Mouse (Mus musculus) MEL (cell line): ENCODE data around the gene Sppl3. TPM values are rescaled to one million over a fixed set of nuclear protein-coding genes. Genes with fewer than 3 reads are reported as not detected.

Experiments
- DNase-seq: peaks from one replicate; pipeline ENCODE4 v3.0.0; 2011; ENCODE audit warnings: low read depth, low spot score
- H3K27ac ChIP-seq: 2 replicates; pipeline ENCODE4 v1.5.1; 2012; ENCODE audit warnings: low read depth, mild to moderate bottlenecking, control low read depth, low read length, moderate library complexity; ENCODE audit not compliant: control insufficient read depth
- H3K27me3 ChIP-seq, 2 experiments: fragments of 150-350 bp in 1 of 2; sonication (generic) in 1 of 2; 2 replicates each; pipeline ENCODE4 v1.6.1; 2012; ENCODE audit warnings: low read length in 2 of 2, mild to moderate bottlenecking in 2 of 2, improper control_type of control experiment in 1 of 2, moderate library complexity in 1 of 2; ENCODE audit not compliant: insufficient read depth in 2 of 2, control insufficient read depth in 1 of 2
- H3K36me3 ChIP-seq, 2 experiments: 2 replicates each; pipeline ENCODE4 v1.6.1; 2012 to 2014; ENCODE audit warnings: low read length in 2 of 2, improper control_type of control experiment in 1 of 2, inconsistent platforms in 1 of 2, mild to moderate bottlenecking in 1 of 2; ENCODE audit not compliant: insufficient read depth in 2 of 2, control insufficient read depth in 1 of 2
- H3K4me1 ChIP-seq, 2 experiments: fragments of 150-350 bp in 1 of 2; sonication (generic) in 1 of 2; 2 replicates each; pipeline ENCODE4 v1.6.1; 2012; ENCODE audit warnings: low read length in 2 of 2, improper control_type of control experiment in 1 of 2, mild to moderate bottlenecking in 1 of 2; ENCODE audit not compliant: insufficient read depth in 2 of 2, control insufficient read depth in 1 of 2
- H3K4me3 ChIP-seq, 2 experiments: fragments of 150-350 bp in 1 of 2; sonication (generic) in 1 of 2; 2 replicates each; pipeline ENCODE4 v1.5.1; 2012; ENCODE audit warnings: low read depth in 2 of 2, low read length in 2 of 2, mild to moderate bottlenecking in 2 of 2, moderate library complexity in 2 of 2, control low read depth in 1 of 2, improper control_type of control experiment in 1 of 2; ENCODE audit not compliant: control insufficient read depth in 1 of 2, insufficient read depth in 1 of 2
- H3K79me2 ChIP-seq: 2 replicates; pipeline ENCODE4 v1.6.1; 2012; ENCODE audit warnings: mild to moderate bottlenecking, low read length, moderate library complexity; ENCODE audit not compliant: control insufficient read depth, poor library complexity, insufficient read depth
- H3K9ac ChIP-seq: 2 replicates; pipeline ENCODE4 v1.6.1; 2012; ENCODE audit warnings: low read depth, mild to moderate bottlenecking, control low read depth, low read length, moderate library complexity; ENCODE audit not compliant: control insufficient read depth, poor library complexity, severe bottlenecking
- H3K9me3 ChIP-seq: fragments of 150-350 bp; sonication (generic); replicated peaks from 2 replicates; pipeline ENCODE4 v1.6.1; 2012; ENCODE audit warnings: mild to moderate bottlenecking, low read length, improper control_type of control experiment, moderate library complexity; ENCODE audit not compliant: insufficient read depth
- BHLHE40 ChIP-seq: IDR thresholded peaks from 2 replicates; pipeline ENCODE4 v1.6.1; 2012; ENCODE audit warnings: low read depth, mild to moderate bottlenecking, inconsistent platforms, low read length, improper control_type of control experiment, borderline replicate concordance
- CHD1 ChIP-seq: IDR thresholded peaks from 2 replicates; pipeline ENCODE4 v1.6.1; 2012; ENCODE audit warnings: low read depth, mild to moderate bottlenecking, inconsistent platforms, low read length, improper control_type of control experiment
- CHD2 ChIP-seq: IDR thresholded peaks from 2 replicates; pipeline ENCODE4 v1.6.1; 2011; ENCODE audit warnings: low read length, improper control_type of control experiment
- CTCF ChIP-seq, 3 experiments: IDR thresholded peaks in 2 of 3; conservative IDR thresholded peaks in 1 of 3; 2 replicates each; pipeline ENCODE4 v1.5.1; 2011 to 2012; ENCODE audit warnings: low read length in 3 of 3, low read depth in 2 of 3, mild to moderate bottlenecking in 2 of 3, improper control_type of control experiment in 1 of 3, inconsistent platforms in 1 of 3, mixed read lengths in 1 of 3, moderate library complexity in 1 of 3; ENCODE audit not compliant: control insufficient read depth in 1 of 3, insufficient read depth in 1 of 3, poor library complexity in 1 of 3, severe bottlenecking in 1 of 3
- ELF1 ChIP-seq: IDR thresholded peaks from 2 replicates; pipeline ENCODE4 v1.6.1; 2014; ENCODE audit warnings: low read depth, mild to moderate bottlenecking, inconsistent platforms, low read length, improper control_type of control experiment, moderate library complexity
- EP300 ChIP-seq, 2 experiments: IDR thresholded peaks; 2 replicates each; pipeline ENCODE4 v1.6.1; 2011; ENCODE audit warnings: improper control_type of control experiment in 2 of 2, low read length in 2 of 2, low read depth in 1 of 2, mild to moderate bottlenecking in 1 of 2
- GABPA ChIP-seq: IDR thresholded peaks from 2 replicates; pipeline ENCODE4 v1.6.1; 2012; ENCODE audit warnings: low read depth, mild to moderate bottlenecking, inconsistent platforms, low read length, improper control_type of control experiment, moderate library complexity
- JUND ChIP-seq: IDR thresholded peaks from 2 replicates; pipeline ENCODE4 v1.6.1; 2011; ENCODE audit warnings: low read depth, mild to moderate bottlenecking, improper control_type of control experiment, low read length
- MAFK ChIP-seq: IDR thresholded peaks from 2 replicates; pipeline ENCODE4 v1.6.1; 2011; ENCODE audit warnings: low read depth, mild to moderate bottlenecking, low read length, improper control_type of control experiment, borderline replicate concordance
- MXI1 ChIP-seq: IDR thresholded peaks from 2 replicates; pipeline ENCODE4 v1.6.1; 2011; ENCODE audit warnings: mild to moderate bottlenecking, low read depth, low read length, improper control_type of control experiment
- MYC ChIP-seq: IDR thresholded peaks from 2 replicates; pipeline ENCODE4 v1.6.1; 2011; ENCODE audit warnings: low read depth, mild to moderate bottlenecking, low read length, improper control_type of control experiment, moderate library complexity
- NELFE ChIP-seq: IDR thresholded peaks from 2 replicates; pipeline ENCODE4 v1.6.1; 2011; ENCODE audit warnings: low read depth, low read length, improper control_type of control experiment
- POLR2AphosphoS2 ChIP-seq: IDR thresholded peaks from 2 replicates; pipeline ENCODE4 v1.6.1; 2011; ENCODE audit warnings: low read length, improper control_type of control experiment
- POLR2AphosphoS5 ChIP-seq: IDR thresholded peaks from 2 replicates; pipeline ENCODE4 v1.6.1; 2012; ENCODE audit warnings: low read depth, borderline replicate concordance, mild to moderate bottlenecking, inconsistent platforms, low read length, moderate library complexity, mixed read lengths
- RAD21 ChIP-seq: IDR thresholded peaks from 2 replicates; pipeline ENCODE4 v1.6.1; 2011; ENCODE audit warnings: mild to moderate bottlenecking, low read depth, low read length, improper control_type of control experiment
- RCOR1 ChIP-seq: IDR thresholded peaks from 2 replicates; pipeline ENCODE4 v1.6.1; 2012; ENCODE audit warnings: low read depth, mild to moderate bottlenecking, inconsistent platforms, low read length, improper control_type of control experiment
- TAL1 ChIP-seq: IDR thresholded peaks from 2 replicates; pipeline ENCODE4 v1.6.1; 2012; ENCODE audit warnings: mild to moderate bottlenecking, inconsistent platforms, low read length, moderate library complexity, mixed read lengths
- TBP ChIP-seq: IDR thresholded peaks from 2 replicates; pipeline ENCODE4 v1.8.0; 2011; ENCODE audit warnings: low read depth, low read length, improper control_type of control experiment
- TCF12 ChIP-seq: IDR thresholded peaks from 2 replicates; pipeline ENCODE4 v1.6.1; 2014; ENCODE audit warnings: low read depth, mild to moderate bottlenecking, inconsistent platforms, low read length, improper control_type of control experiment, moderate library complexity
- UBTF ChIP-seq: IDR thresholded peaks from 2 replicates; pipeline ENCODE4 v1.6.1; 2012; ENCODE audit warnings: low read depth, mild to moderate bottlenecking, inconsistent platforms, low read length, improper control_type of control experiment, moderate library complexity, borderline replicate concordance; ENCODE audit not compliant: insufficient read depth
- USF1 ChIP-seq: IDR thresholded peaks from 2 replicates; pipeline ENCODE4 v1.6.1; 2014; ENCODE audit warnings: low read depth, mild to moderate bottlenecking, inconsistent platforms, low read length, improper control_type of control experiment, moderate library complexity
- ZKSCAN1 ChIP-seq: IDR thresholded peaks from 2 replicates; pipeline ENCODE4 v1.6.1; 2012; ENCODE audit warnings: low read depth, mild to moderate bottlenecking, inconsistent platforms, low read length, improper control_type of control experiment, moderate library complexity
- polyA plus RNA-seq, 2 experiments: library from polyadenylated mRNA; stranded (reverse) in 1 of 2; unstranded in 1 of 2; fragments of >175 nt in 1 of 2; fragments of >200 nt in 1 of 2; gene quantifications; 2 replicates each; pipeline versions ENCODE4 v1.2.1 to v1.2.4; 2012; ENCODE audit warnings: low replicate concordance in 2 of 2, low read depth in 1 of 2; ENCODE audit not compliant: insufficient read length in 2 of 2, insufficient read depth in 1 of 2, missing spikeins in 1 of 2
- total RNA-seq: library from RNA; depleted of rRNA; stranded (reverse); fragments of 300-350 nt; gene quantifications from 2 replicates; pipeline ENCODE4 v1.2.3, GENCODE M21; 2012

The Sppl3 gene
- total and polyA plus RNA-seq, 3 experiments: 25.8 to 50.9 TPM; not detected in 1

- TF ChIP-seq RAD21 (no peak), ELF1 (no peak), MXI1 (no peak), GABPA (no peak), CTCF (IDR thresholded peaks at IDR 0.05 in 2 of 3, conservative IDR thresholded peaks at IDR 0.05 in 1 of 3; ENCODE audit: control insufficient read depth in 1 of 3, insufficient read depth in 1 of 3, low read depth in 2 of 3, low read length in 3 of 3, poor library complexity in 1 of 3, severe bottlenecking in 1 of 3) (no peak), ZKSCAN1 (no peak), EP300 (IDR thresholded peaks at IDR 0.05; ENCODE audit: low read depth in 1 of 2, low read length in 2 of 2) (no peak), POLR2AphosphoS2 (no peak), MAFK (no peak), RCOR1 (no peak), TCF12 (no peak)
- peaks cover 15 to 29% of the 10 kb centered on the region in 2 experiments for H3K4me1 ChIP-seq
- no peak overlapping the region for H3K27ac ChIP-seq
- H3K27me3 ChIP-seq: no peaks in the 10 kb centered on the region
- peaks cover 0 to 25% of the 10 kb centered on the region in 2 experiments; a peak in 2 of 4 replicates for H3K36me3 ChIP-seq
- no peak overlapping the region for H3K4me3 ChIP-seq
- H3K9ac ChIP-seq: no peak overlapping the region
- H3K9me3 ChIP-seq: no peaks in the 10 kb centered on the region
- no peak for DNase-seq
- peaks cover 59% of the 10 kb centered on the region for H3K79me2 ChIP-seq
Measured at GRCm38 (mm10) chr5:115050776-115051175, 39.8 kb downstream of the Sppl3 start.

GRCm38 (mm10) chr5:115052546-115052945 is 41.6 kb downstream of the Sppl3 start:
- DNase-seq: no peak
- H3K4me1 ChIP-seq: peaks cover 23 to 41% of the 10 kb centered on the region in 2 experiments
- no peak for TF ChIP-seq ELF1
- TF ChIP-seq TAL1: no peak
- TF ChIP-seq RAD21: no peak
- TF ChIP-seq USF1: no peak
- no peak for TF ChIP-seq TCF12
- no peak for TF ChIP-seq MAFK
- no peak for TF ChIP-seq CHD1
- no peak for TF ChIP-seq BHLHE40
- TF ChIP-seq POLR2AphosphoS5: no peak
- no peak for TF ChIP-seq CHD2
- no peak for TF ChIP-seq POLR2AphosphoS2
- no peak for TF ChIP-seq MYC
- TF ChIP-seq UBTF: no peak
- no peak for TF ChIP-seq NELFE
- no peak for TF ChIP-seq JUND
- TF ChIP-seq TBP: no peak
- no peaks in the 10 kb centered on the region for H3K27me3 ChIP-seq
- H3K79me2 ChIP-seq: peaks cover 59% of the 10 kb centered on the region
- no peak overlapping the region for H3K27ac ChIP-seq
- no peak overlapping the region for H3K4me3 ChIP-seq
- peaks cover 0 to 39% of the 10 kb centered on the region in 2 experiments; a peak in 2 of 4 replicates for H3K36me3 ChIP-seq
- H3K9me3 ChIP-seq: no peaks in the 10 kb centered on the region
- no peak overlapping the region for H3K9ac ChIP-seq
